Mouse (Mus musculus) heart, embryonic 11.5 days (tissue): ENCODE measurements at regions not wholly inside any gene's neighbourhood (a gene's known extent, or its start where the extent isn't known, plus 50 kb on each side); places are given as distances from the start of the nearest gene placed in this dataset.
A peak's percentile ranks its signal among the peaks of the same experiment; 100 is the strongest.

ENCODE experiments used
- ATAC-seq: fragments of 200-750 bp; cut with Nextera tagmentation; replicated peaks from 2 replicates; pipeline ENCODE4 v1.8.0; 2017; ENCODE audit warnings: moderate library complexity; ENCODE audit not compliant: insufficient number of reproducible peaks, low FRiP score, low TSS enrichment
- H3K27ac ChIP-seq: fragments of 300-500 bp; sonication (generic); 2 replicates; pipeline ENCODE4 v1.5.1; 2014; ENCODE audit warnings: mild to moderate bottlenecking, low read depth, low read length
- H3K27me3 ChIP-seq: fragments of 300-500 bp; sonication (generic); 2 replicates; pipeline ENCODE4 v1.6.1; 2014; ENCODE audit warnings: mild to moderate bottlenecking, low read length, mixed read lengths; ENCODE audit not compliant: control insufficient read depth, insufficient read depth
- H3K36me3 ChIP-seq: fragments of 300-500 bp; sonication (generic); 2 replicates; pipeline ENCODE4 v1.6.1; 2014; ENCODE audit warnings: mild to moderate bottlenecking, low read length, moderate library complexity, mixed read lengths; ENCODE audit not compliant: control insufficient read depth, insufficient read depth
- H3K4me1 ChIP-seq: fragments of 300-500 bp; sonication (generic); 2 replicates; pipeline ENCODE4 v1.6.1; 2014; ENCODE audit warnings: low read length; ENCODE audit not compliant: control insufficient read depth, insufficient read depth
- H3K4me2 ChIP-seq: fragments of 300-500 bp; sonication (generic); 2 replicates; pipeline ENCODE4 v1.6.1; 2014; ENCODE audit warnings: mild to moderate bottlenecking, moderate library complexity
- H3K4me3 ChIP-seq: fragments of 300-500 bp; sonication (generic); 2 replicates; pipeline ENCODE4 v1.5.1; 2014; ENCODE audit warnings: low read depth, low read length
- H3K9ac ChIP-seq: fragments of 300-500 bp; sonication (generic); 2 replicates; pipeline ENCODE4 v1.6.1; 2014; ENCODE audit warnings: mild to moderate bottlenecking, low read depth, low read length, moderate library complexity
- H3K9me3 ChIP-seq: fragments of 300-500 bp; sonication (generic); replicated peaks from 2 replicates; pipeline ENCODE4 v1.6.1; 2016; ENCODE audit warnings: low read length; ENCODE audit not compliant: control insufficient read depth
- WGBS: fragments of 180-500 bp; shearing (Covaris S2); extraction: QIAGEN DNeasy Blood & Tissue Kit; methylation state at CpG from one replicate; pipeline ENCODE4 v1.1.7; 2014; ENCODE audit not compliant: insufficient replicate concordance; 5-methylcytosine and 5-hydroxymethylcytosine counted together

DNA sequence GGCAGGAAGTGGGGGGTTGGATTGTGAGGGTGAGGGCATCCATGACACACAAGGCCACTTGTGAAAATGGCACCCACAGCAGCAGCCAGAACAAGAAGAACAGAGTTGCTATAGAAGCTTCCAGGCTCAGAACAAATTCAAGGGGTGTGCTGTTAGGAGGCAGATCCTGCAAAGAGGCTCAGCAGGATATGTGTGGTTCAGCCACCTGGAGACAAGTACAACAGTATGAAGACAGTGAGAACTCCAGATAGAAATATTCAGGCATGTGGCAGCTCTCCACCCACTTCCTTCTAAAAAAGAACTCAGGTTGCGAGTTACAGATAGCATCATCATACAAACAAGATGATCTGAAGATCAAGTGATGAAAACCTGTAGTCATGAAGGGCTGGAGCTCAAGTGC lies 544.9 kb upstream of the Tnp1 start:
- Histone ChIP-seq H3K9me3 (no peaks in the 10 kb centered on the region), H3K27ac (no peak overlapping the region), H3K4me3 (no peak overlapping the region), H3K4me1 (no peaks in the 10 kb centered on the region), H3K9ac (no peak overlapping the region), H3K36me3 (no peaks in the 10 kb centered on the region), H3K4me2 (no peak overlapping the region), H3K27me3 (no peaks in the 10 kb centered on the region)
- ATAC-seq = no peak
- 86% methylated on average over 1 of the region's 1 CpGs for WGBS

DNA sequence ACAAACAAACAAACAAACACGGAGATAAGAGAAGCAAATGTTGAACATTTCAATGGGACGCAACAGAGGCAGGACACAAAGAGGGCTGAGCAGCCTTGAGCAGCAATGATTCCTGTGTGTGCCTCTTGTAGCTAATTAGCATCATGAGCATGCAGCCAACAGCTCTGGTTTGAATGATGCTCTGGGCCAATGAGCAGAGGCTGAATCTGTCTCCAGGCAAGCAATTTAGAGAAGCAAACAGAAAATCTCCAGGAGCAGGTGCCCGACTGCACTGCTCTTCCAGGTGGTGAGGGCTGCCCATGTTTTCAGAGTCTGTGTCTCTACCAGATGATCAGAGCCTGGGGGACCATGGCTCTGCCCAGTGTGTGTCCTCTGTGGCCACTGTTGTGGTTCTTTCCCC lies 532.2 kb upstream of the Tnp1 start:
- Histone ChIP-seq H3K4me3 (no peak overlapping the region), H3K4me1 (no peaks in the 10 kb centered on the region), H3K4me2 (no peak overlapping the region), H3K36me3 (no peaks in the 10 kb centered on the region), H3K27me3 (no peaks in the 10 kb centered on the region), H3K9ac (no peak overlapping the region), H3K27ac (no peak overlapping the region), H3K9me3 (no peaks in the 10 kb centered on the region)
- 73% methylated on average over 3 of the region's 3 CpGs for WGBS
- no peak for ATAC-seq

DNA sequence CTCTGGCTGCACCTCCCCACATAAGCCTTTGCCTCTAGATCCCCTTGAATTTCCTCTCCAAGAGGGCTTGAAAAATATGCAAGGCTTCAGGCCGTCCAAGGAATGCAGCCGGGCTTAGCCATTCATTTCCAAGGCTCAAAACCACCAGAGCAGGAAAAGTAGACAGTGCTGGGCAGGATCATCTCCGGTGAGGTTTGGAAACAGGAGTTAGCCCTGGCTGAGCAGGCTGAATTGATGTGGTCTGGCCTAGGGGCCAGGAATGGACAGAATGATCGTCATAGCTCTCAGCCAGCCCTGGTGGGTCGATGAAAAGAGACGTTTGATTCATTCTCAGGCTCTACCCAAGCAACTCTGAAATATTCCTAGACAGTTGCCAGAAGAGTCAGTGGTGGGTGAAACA lies 529.7 kb upstream of the Tnp1 start:
- no peak for ATAC-seq
- no peaks in the 10 kb centered on the region for H3K27me3 ChIP-seq
- H3K27ac ChIP-seq = no peak overlapping the region
- WGBS = 70% methylated on average over 6 of the region's 6 CpGs
- H3K4me1 ChIP-seq = no peaks in the 10 kb centered on the region
- no peak overlapping the region for H3K9ac ChIP-seq
- no peak overlapping the region for H3K4me2 ChIP-seq
- no peaks in the 10 kb centered on the region for H3K9me3 ChIP-seq
- H3K36me3 ChIP-seq = no peaks in the 10 kb centered on the region
- H3K4me3 ChIP-seq = no peak overlapping the region

DNA sequence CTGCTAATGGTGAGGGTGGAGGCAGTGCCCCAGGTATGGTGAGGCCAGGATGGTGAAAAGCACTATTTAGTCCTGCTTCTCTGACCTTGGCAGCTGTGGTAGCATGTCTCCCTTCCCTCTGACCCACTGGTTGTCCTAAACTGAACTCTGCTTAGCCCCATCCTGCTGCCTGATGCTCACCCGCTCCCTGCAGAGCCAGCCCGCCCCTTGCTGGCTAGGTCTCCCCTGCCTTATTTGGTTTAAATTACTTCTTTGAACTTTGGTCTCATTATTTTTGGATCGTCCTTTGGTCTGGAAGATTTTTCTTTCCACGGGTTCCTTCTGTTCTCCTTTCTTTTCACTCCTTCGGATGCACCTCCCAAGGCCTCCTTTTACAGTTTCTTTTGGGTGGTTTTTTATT lies 525.7 kb upstream of the Tnp1 start:
- Histone ChIP-seq H3K36me3 (no peaks in the 10 kb centered on the region), H3K4me3 (no peak overlapping the region), H3K4me1 (no peaks in the 10 kb centered on the region), H3K9ac (no peak overlapping the region), H3K4me2 (no peak overlapping the region), H3K27ac (no peak overlapping the region), H3K9me3 (no peaks in the 10 kb centered on the region), H3K27me3 (no peaks in the 10 kb centered on the region)
- 56% methylated on average over 5 of the region's 5 CpGs for WGBS
- ATAC-seq = no peak

DNA sequence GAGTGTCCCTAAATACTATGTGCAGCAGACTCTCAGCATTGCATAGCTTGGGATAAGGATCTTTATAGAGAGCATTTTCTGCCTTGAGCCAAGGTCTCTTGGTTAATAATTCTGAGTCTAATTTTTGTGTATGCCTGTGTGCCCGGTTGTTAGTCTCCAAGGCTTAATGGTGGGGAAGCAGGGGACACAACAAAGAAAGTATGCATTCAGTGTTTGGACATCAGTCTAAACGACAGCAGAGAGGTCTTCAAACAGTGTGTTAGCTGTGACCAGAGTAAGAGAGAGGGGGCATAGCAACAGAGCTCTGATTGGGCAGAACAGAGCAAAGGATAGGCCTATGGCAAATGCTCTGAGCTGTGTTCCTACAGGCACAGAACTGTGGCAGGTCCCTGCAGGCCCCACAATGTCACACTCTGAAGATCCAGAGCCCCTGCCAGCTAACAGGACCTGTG lies 522.7 kb upstream of the Tnp1 start:
- Histone ChIP-seq H3K9me3 (no peaks in the 10 kb centered on the region), H3K27ac (no peak overlapping the region), H3K4me3 (no peak overlapping the region), H3K4me1 (no peaks in the 10 kb centered on the region), H3K4me2 (no peak overlapping the region), H3K36me3 (no peaks in the 10 kb centered on the region), H3K27me3 (no peaks in the 10 kb centered on the region), H3K9ac (no peak overlapping the region)
- ATAC-seq = 0 out of 2 replicates have a peak, but pooled peaks have one; percentile 49
- WGBS = 46% methylated on average over 2 of the region's 2 CpGs

DNA sequence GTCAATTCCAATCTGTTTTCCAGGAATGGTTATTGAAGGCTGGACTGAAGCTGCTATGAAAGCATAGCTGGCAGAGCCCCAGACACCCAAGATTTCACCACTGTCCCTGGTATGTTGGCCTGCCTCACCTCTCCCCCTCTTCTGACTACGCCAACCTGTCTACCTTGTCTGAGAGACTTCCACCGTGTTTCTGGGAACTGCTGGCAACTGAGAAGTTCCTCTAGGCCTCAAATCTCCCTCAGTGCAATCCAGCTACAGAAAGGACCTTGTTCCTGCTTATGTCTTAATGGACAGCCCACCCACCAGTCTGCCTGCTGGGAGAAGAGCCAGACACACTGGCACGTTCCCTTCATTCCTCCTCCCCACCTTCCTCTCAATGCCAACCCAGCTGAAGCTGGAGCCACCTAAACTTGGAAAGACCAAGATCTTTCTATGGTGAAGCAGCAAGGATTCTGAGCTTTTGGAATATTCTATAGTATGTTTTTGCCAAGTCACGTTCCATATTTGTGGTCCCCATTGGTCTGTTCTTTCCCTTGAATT lies 520.1 kb upstream of the Tnp1 start:
- Histone ChIP-seq H3K9me3 (no peaks in the 10 kb centered on the region), H3K27me3 (no peaks in the 10 kb centered on the region), H3K9ac (no peak overlapping the region), H3K4me3 (no peak overlapping the region), H3K36me3 (no peaks in the 10 kb centered on the region), H3K27ac (no peak overlapping the region), H3K4me2 (no peak overlapping the region), H3K4me1 (no peaks in the 10 kb centered on the region)
- WGBS = 86% methylated on average over 4 of the region's 4 CpGs
- ATAC-seq = no peak

DNA sequence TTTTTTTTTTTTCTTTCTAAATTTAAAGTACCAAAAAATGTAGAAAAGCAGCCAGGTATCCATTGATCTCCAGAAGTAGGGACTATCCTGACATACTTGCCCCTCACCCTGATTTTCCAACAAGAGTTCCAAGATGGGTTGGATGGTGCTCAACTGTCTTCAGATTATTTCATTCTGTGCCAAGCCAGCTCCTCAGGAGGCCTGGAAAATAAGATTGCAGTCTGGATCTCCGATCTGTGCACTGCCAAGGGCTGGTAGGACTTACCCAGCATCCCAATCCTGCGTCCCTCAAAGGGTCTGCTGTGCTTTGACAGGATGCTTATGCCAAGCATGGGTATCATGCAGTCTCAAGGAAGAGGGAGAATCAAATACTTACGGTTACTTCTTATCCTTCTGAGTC lies 517.8 kb upstream of the Tnp1 start:
- Histone ChIP-seq H3K27ac (no peak overlapping the region), H3K36me3 (no peaks in the 10 kb centered on the region), H3K4me1 (no peaks in the 10 kb centered on the region), H3K4me2 (no peak overlapping the region), H3K9ac (no peak overlapping the region), H3K4me3 (no peak overlapping the region), H3K9me3 (no peaks in the 10 kb centered on the region), H3K27me3 (no peaks in the 10 kb centered on the region)
- no peak for ATAC-seq
- WGBS = 79% methylated on average over 3 of the region's 3 CpGs

DNA sequence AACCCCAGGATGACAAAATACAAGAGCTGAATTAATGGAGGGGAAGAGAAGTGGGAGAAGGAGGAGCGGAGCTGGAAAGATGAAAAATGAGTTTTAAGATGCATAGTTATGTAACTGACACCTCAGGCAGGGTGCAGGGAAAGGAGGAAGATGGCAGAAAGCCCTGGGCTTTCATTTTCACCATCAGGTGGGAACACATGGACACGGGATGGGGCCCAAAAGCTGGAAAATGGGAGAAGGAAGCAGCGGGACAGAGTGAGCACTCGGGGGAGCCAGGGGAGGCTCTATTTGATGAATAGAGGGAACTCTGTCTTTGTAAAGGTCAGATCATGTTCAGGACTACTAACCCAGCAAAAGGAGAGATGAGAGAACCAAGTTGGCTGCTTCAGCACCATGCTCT lies 516.6 kb upstream of the Tnp1 start:
- H3K4me3 ChIP-seq = no peak overlapping the region
- no peaks in the 10 kb centered on the region for H3K27me3 ChIP-seq
- H3K9ac ChIP-seq = no peak overlapping the region
- 85% methylated on average over 4 of the region's 4 CpGs for WGBS
- H3K4me1 ChIP-seq = no peaks in the 10 kb centered on the region
- no peak overlapping the region for H3K4me2 ChIP-seq
- no peaks in the 10 kb centered on the region for H3K9me3 ChIP-seq
- no peaks in the 10 kb centered on the region for H3K36me3 ChIP-seq
- ATAC-seq = no peak
- H3K27ac ChIP-seq = no peak overlapping the region

DNA sequence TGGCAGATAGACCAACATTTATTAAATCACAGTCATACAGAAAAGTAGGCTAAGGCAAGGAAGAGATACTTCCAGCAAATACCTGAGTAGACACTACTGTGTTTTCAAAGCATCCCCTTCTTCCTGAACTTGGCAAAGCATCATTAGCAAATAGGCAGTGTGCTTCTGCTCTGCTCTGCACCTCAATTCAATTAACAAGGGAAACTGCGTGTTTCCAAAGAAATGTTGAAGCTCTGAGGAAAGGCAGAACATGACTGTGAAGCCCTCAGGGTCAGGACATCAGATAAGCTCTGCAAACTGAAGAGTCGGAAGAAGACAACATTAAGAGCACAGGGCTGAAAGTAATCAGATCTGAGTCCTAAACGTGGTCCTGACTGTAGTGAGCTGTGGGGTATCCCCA lies 516.1 kb upstream of the Tnp1 start:
- H3K4me3 ChIP-seq = no peak overlapping the region
- no peak overlapping the region for H3K27ac ChIP-seq
- no peak overlapping the region for H3K9ac ChIP-seq
- whole genome bisulfite sequencing = 33% methylated on average over 3 of the region's 3 CpGs
- no peaks in the 10 kb centered on the region for H3K9me3 ChIP-seq
- H3K4me1 ChIP-seq = no peaks in the 10 kb centered on the region
- H3K27me3 ChIP-seq = no peaks in the 10 kb centered on the region
- H3K36me3 ChIP-seq = no peaks in the 10 kb centered on the region
- no peak overlapping the region for H3K4me2 ChIP-seq
- ATAC-seq = no peak
